Mouse (Mus musculus): ENCODE measurements around the gene Nr4a3.

Nr4a3 gene

DNA sequence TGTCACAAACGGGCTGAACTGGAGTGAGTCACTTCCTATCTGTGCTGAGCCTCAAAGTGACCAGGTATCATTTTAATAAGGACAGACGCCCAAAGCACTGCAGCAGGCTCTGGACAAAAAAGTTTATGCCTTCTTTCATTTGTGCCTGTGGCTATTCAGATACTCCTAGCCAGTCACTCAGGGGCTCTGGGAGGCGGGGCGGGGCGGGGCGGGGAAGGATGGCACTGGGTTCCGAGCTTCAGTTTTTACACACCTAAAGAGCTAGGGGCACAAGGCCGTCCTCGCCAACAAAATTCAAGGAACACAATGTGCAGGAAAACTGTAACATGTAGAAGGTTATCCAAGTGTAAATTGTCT lies 79.4 kb downstream of the Nr4a3 start:
- no peak for DNase-seq

DNA sequence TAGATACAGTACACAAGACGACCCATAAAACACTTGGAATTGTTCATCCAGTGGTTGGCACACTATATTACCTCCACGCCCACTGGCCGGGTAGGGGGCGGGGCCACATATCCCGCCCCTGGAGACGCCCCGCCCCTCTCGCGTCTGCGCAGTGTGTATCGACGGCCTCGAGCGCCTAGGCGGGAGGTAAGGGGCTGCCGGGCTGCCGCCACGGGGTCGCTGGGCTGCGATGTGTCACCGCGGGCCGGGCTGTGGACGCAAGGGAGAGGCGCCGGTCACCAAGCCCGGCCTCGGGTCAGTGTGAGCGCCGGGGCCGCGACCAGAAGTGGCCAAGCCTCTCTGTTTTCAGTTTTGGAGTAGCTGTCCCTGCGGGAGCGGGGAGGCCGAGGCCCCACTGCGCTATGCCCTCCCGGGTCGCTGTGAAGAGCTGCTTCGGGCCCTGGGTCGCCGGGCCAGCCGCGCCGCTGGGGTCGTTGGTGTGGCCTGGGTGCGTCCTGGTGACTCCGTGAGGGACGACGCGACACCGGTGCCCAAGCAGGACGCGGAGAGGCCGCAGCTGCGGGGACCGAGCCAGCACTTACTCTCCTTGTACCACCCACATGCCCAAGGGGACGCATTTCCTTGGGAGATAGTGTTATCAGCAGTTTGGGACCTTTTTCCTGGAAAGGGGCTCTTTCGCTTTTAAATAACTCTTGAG lies 80.0 kb downstream of the Nr4a3 start, which contains the start of gene Stx17:
Gene Stx17 (plus strand): TSS at position 143 of the 697 bp plus-strand sequence.
- DNase-seq = peak; percentile 83

DNA sequence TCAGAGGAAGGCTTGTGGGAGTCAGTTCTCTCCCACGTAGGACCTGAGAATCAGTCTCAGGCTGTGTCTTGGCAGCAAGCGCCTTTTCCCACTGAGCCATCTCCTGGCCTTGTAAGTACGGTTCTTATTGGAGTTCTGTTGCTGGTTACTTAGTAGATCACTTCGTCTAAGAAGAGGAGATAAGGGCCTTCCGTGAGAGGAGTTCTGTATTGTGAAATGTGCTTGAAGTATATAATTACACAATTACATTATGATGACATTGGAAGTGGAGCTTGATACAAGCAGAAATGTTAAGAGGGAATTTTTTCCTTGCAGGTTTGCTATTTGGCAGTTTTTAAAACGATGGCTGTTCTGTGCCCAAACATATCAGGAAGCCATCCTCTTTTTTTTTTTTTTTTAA lies 85.4 kb downstream of the Nr4a3 start:
- no peak for DNase-seq

DNA sequence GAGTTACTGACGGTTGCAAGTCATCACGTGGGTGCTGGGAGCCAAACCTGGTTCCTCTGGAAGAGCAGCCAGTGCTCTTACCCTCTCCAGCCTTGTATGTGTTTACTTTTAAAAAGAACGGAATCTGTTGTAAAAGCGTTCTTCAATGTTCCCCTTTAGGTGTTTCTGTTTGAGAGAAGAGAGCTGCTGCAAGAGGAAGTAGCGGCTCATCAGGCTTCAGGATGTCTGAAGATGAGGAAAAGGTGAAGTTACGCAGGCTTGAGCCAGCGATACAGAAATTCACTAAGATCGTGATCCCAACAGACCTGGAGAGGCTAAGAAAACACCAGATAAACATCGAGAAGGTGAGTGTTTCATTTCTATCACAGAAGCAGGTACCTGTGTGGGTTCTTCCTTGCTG lies 86.7 kb downstream of the Nr4a3 start:
- no peak for DNase-seq

DNA sequence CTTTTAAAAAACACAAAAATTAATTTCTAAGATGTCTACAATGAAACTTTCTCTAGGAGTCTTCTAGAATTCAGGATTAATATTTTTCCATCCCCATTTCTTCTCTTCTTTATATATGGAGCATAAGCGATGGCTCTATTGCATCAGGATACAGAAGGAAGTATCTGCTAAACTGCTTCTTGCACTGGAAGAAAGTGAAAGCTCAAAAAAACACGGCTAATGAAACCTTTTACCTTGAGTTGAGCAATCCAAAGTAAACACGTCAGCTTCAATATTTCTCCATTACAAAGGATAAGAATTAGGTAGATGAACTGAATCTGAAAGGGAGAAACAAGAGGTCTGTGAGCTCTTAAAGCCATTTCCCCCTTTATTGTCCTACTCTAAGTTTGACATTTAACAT lies 87.8 kb downstream of the Nr4a3 start:
- no peak for DNase-seq
